Mouse (Mus musculus) stomach, embryonic 16.5 days (tissue): ENCODE measurements around the gene Enpp3. TPM values are rescaled to one million over a fixed set of nuclear protein-coding genes. Genes with fewer than 3 reads are reported as not detected.

Experiments used
- ATAC-seq: fragments of 200-750 bp; cut with Nextera tagmentation; 2 replicates; pipeline ENCODE4 v1.8.0; 2017; ENCODE audit warnings: moderate number of reproducible peaks, moderate TSS enrichment; ENCODE audit not compliant: insufficient read depth, low FRiP score
- H3K27ac ChIP-seq: fragments of 300-500 bp; sonication (generic); 2 replicates; pipeline ENCODE4 v1.5.1; 2014; ENCODE audit warnings: low read length
- H3K27me3 ChIP-seq: fragments of 300-500 bp; sonication (generic); 2 replicates; pipeline ENCODE4 v1.6.1; 2014; ENCODE audit warnings: low read length, control low read depth, mixed read lengths; ENCODE audit not compliant: control insufficient read depth, insufficient read depth
- H3K36me3 ChIP-seq: fragments of 300-500 bp; sonication (generic); 2 replicates; pipeline ENCODE4 v1.6.1; 2014; ENCODE audit warnings: low read length; ENCODE audit not compliant: control insufficient read depth, insufficient read depth
- H3K4me1 ChIP-seq: fragments of 300-500 bp; sonication (generic); 2 replicates; pipeline ENCODE4 v1.6.1; 2014; ENCODE audit warnings: low read length, control low read depth, mixed read lengths; ENCODE audit not compliant: control insufficient read depth, insufficient read depth
- H3K4me2 ChIP-seq: fragments of 300-500 bp; sonication (generic); 2 replicates; pipeline ENCODE4 v1.6.1; 2014; ENCODE audit warnings: low read depth, low read length, mixed read lengths
- H3K4me3 ChIP-seq: fragments of 300-500 bp; sonication (generic); replicated peaks from 2 replicates; pipeline ENCODE4 v1.5.1; 2014; ENCODE audit warnings: mild to moderate bottlenecking, low read length
- H3K9ac ChIP-seq: fragments of 300-500 bp; sonication (generic); 2 replicates; pipeline ENCODE4 v1.6.1; 2014; ENCODE audit warnings: low read length
- H3K9me3 ChIP-seq: fragments of 300-500 bp; sonication (generic); replicated peaks from 2 replicates; pipeline ENCODE4 v1.6.1; 2016; ENCODE audit warnings: low read length, control low read depth; ENCODE audit not compliant: control insufficient read depth
- WGBS: fragments of 180-500 bp; shearing (Covaris S2); extraction: QIAGEN DNeasy Blood & Tissue Kit; methylation state at CpG from one replicate; pipeline ENCODE4 v1.1.7; 2014; 5-methylcytosine and 5-hydroxymethylcytosine counted together
- polyA plus RNA-seq: library from polyadenylated mRNA; unstranded; fragments of >200 nt; fragmentation: Nextera tagmentation; extraction: Ambion mirVana; gene quantifications from 2 replicates; pipeline ENCODE4 v1.2.1, GENCODE M21; 2015

Gene Enpp3
- polyA plus RNA-seq, 1 experiment from 2014 or later, result 10.5 TPM

- H3K4me3 ChIP-seq, result no peak overlapping the region
- no peak overlapping the region for H3K4me2 ChIP-seq
- H3K9me3 ChIP-seq, result no peaks in the 10 kb centered on the region
- peaks cover 9% of the 10 kb centered on the region for H3K4me1 ChIP-seq
- no peak for ATAC-seq
- H3K36me3 ChIP-seq, result no peaks in the 10 kb centered on the region
- H3K27me3 ChIP-seq, result no peaks in the 10 kb centered on the region
- 78% methylated on average over 3 of the region's 3 CpGs for WGBS
- H3K27ac ChIP-seq, result peak overlapping the region; percentile 14; the same call in 1 of the 2 replicates
- no peak overlapping the region for H3K9ac ChIP-seq
These were observed 58.7 kb downstream of the Enpp3 start for GRCm38 (mm10) chr10:24783946-24784345.

GRCm38 (mm10) chr10:24778643-24779020 lies 64.0 kb downstream of the Enpp3 start:
- ATAC-seq, result no peak
- no peaks in the 10 kb centered on the region for H3K36me3 ChIP-seq
- H3K4me3 ChIP-seq, result no peak overlapping the region
- 74% methylated on average over 11 of the region's 11 CpGs for WGBS
- no peaks in the 10 kb centered on the region for H3K9me3 ChIP-seq
- H3K4me2 ChIP-seq, result no peak overlapping the region
- no peaks in the 10 kb centered on the region for H3K27me3 ChIP-seq
- no peak overlapping the region for H3K9ac ChIP-seq
- peak overlapping the region; percentile 25; the same call in 1 of the 2 replicates for H3K27ac ChIP-seq
- peaks cover 9% of the 10 kb centered on the region for H3K4me1 ChIP-seq

- H3K9me3 ChIP-seq, result no peaks in the 10 kb centered on the region
- H3K36me3 ChIP-seq, result no peaks in the 10 kb centered on the region
- no peak for ATAC-seq
- no peak overlapping the region for H3K4me3 ChIP-seq
- H3K9ac ChIP-seq, result no peak overlapping the region
- peak overlapping the region; percentile 25; the same call in 1 of the 2 replicates for H3K27ac ChIP-seq
- H3K27me3 ChIP-seq, result no peaks in the 10 kb centered on the region
- no peak overlapping the region for H3K4me2 ChIP-seq
- whole genome bisulfite sequencing, result 69% methylated on average over 14 of the region's 14 CpGs
- H3K4me1 ChIP-seq, result peaks cover 6% of the 10 kb centered on the region
These were observed 64.5 kb downstream of the Enpp3 start for GRCm38 (mm10) chr10:24777916-24778642.

GRCm38 (mm10) chr10:24769496-24769895 lies 73.1 kb downstream of the Enpp3 start:
- no peak overlapping the region for H3K4me2 ChIP-seq
- no peak overlapping the region for H3K27ac ChIP-seq
- no peak overlapping the region for H3K4me3 ChIP-seq
- H3K36me3 ChIP-seq, result no peaks in the 10 kb centered on the region
- H3K27me3 ChIP-seq, result no peaks in the 10 kb centered on the region
- 86% methylated on average over 7 of the region's 7 CpGs for WGBS
- H3K9ac ChIP-seq, result no peak overlapping the region
- 0 out of 2 replicates have a peak, but pooled peaks cover 4% of the 10 kb centered on the region for H3K4me1 ChIP-seq
- no peaks in the 10 kb centered on the region for H3K9me3 ChIP-seq
- ATAC-seq, result no peak

- no peak for ATAC-seq
- Histone ChIP-seq H3K4me1 (0 out of 2 replicates have a peak, but pooled peaks cover 4% of the 10 kb centered on the region), H3K9me3 (no peaks in the 10 kb centered on the region), H3K27ac (no peak overlapping the region), H3K4me3 (no peak overlapping the region), H3K9ac (no peak overlapping the region), H3K4me2 (no peak overlapping the region), H3K36me3 (no peaks in the 10 kb centered on the region), H3K27me3 (no peaks in the 10 kb centered on the region)
- 69% methylated on average over 11 of the region's 11 CpGs for WGBS
These were observed 74.9 kb downstream of the Enpp3 start for GRCm38 (mm10) chr10:24767695-24768094.

GRCm38 (mm10) chr10:24766061-24766460 lies 76.6 kb downstream of the Enpp3 start:
- H3K4me3 ChIP-seq, result no peak overlapping the region
- H3K36me3 ChIP-seq, result no peaks in the 10 kb centered on the region
- ATAC-seq, result no peak
- H3K27ac ChIP-seq, result no peak overlapping the region
- H3K4me1 ChIP-seq, result 0 out of 2 replicates have a peak, but pooled peaks cover 4% of the 10 kb centered on the region
- 65% methylated on average over 1 of the region's 1 CpGs for WGBS
- H3K9ac ChIP-seq, result no peak overlapping the region
- H3K27me3 ChIP-seq, result no peaks in the 10 kb centered on the region
- H3K4me2 ChIP-seq, result no peak overlapping the region
- H3K9me3 ChIP-seq, result no peaks in the 10 kb centered on the region

GRCm38 (mm10) chr10:24765151-24765755 lies 77.4 kb downstream of the Enpp3 start:
- Histone ChIP-seq H3K4me3 (no peak overlapping the region), H3K4me1 (0 out of 2 replicates have a peak, but pooled peaks cover 4% of the 10 kb centered on the region), H3K27ac (no peak overlapping the region), H3K36me3 (no peaks in the 10 kb centered on the region), H3K9ac (no peak overlapping the region), H3K4me2 (no peak overlapping the region), H3K9me3 (no peaks in the 10 kb centered on the region), H3K27me3 (no peaks in the 10 kb centered on the region)
- WGBS, result 51% methylated on average over 6 of the region's 6 CpGs
- ATAC-seq, result no peak

GRCm38 (mm10) chr10:24764640-24765039 lies 78.0 kb downstream of the Enpp3 start:
- no peak overlapping the region for H3K27ac ChIP-seq

GRCm38 (mm10) chr10:24763257-24763656 lies 79.4 kb downstream of the Enpp3 start:
- no peak overlapping the region for H3K4me2 ChIP-seq
- WGBS, result 86% methylated on average over 3 of the region's 3 CpGs
- no peaks in the 10 kb centered on the region for H3K36me3 ChIP-seq
- H3K4me3 ChIP-seq, result no peak overlapping the region
- H3K27ac ChIP-seq, result no peak overlapping the region
- no peak for ATAC-seq
- no peaks in the 10 kb centered on the region for H3K9me3 ChIP-seq
- H3K27me3 ChIP-seq, result no peaks in the 10 kb centered on the region
- H3K4me1 ChIP-seq, result 0 out of 2 replicates have a peak, but pooled peaks cover 4% of the 10 kb centered on the region
- H3K9ac ChIP-seq, result no peak overlapping the region

More at GRCm38 (mm10) chr10:24764640-24765039, 78.0 kb downstream of the Enpp3 start:
- Histone ChIP-seq H3K4me1 (0 out of 2 replicates have a peak, but pooled peaks cover 4% of the 10 kb centered on the region), H3K36me3 (no peaks in the 10 kb centered on the region), H3K4me3 (no peak overlapping the region), H3K9me3 (no peaks in the 10 kb centered on the region), H3K4me2 (no peak overlapping the region), H3K27me3 (no peaks in the 10 kb centered on the region), H3K9ac (no peak overlapping the region)
- 80% methylated on average over 3 of the region's 3 CpGs for WGBS
- no peak for ATAC-seq
